Mouse (Mus musculus): Measurements from ENCODE around the gene Smlr1.

GRCm38 (mm10) chr10:25526156-25526555, 9.9 kb downstream of the Smlr1 start:
- TF ChIP-seq CTCF (IDR thresholded peaks at IDR 0.05; ENCODE audit: low read depth) (no peak), EP300 (IDR thresholded peaks at IDR 0.05; ENCODE audit: low read depth) (no peak)
